Mouse (Mus musculus) bone marrow, adult 2 months (tissue): ENCODE results near the gene Ubtf. TPM values are rescaled to one million over a fixed set of nuclear protein-coding genes. Genes with fewer than 3 reads are reported as not detected.

ENCODE experiments used
- H3K27ac ChIP-seq: fragments of 200-500 bp; 2 replicates; pipeline ENCODE4 v1.5.1; 2012; ENCODE audit warnings: low read depth, mild to moderate bottlenecking, control low read depth, inconsistent platforms, low read length; ENCODE audit not compliant: control insufficient read depth, poor library complexity, insufficient read depth
- H3K4me1 ChIP-seq: fragments of 200-500 bp; 2 replicates; pipeline ENCODE4 v1.6.1; 2011; ENCODE audit warnings: low read length; ENCODE audit not compliant: control insufficient read depth, insufficient read depth
- H3K4me3 ChIP-seq: fragments of 200-500 bp; replicated peaks from 2 replicates; pipeline ENCODE3; 2011; ENCODE audit warnings: mild to moderate bottlenecking, low read depth, low read length, control low read depth; ENCODE audit not compliant: control insufficient read depth
- CTCF ChIP-seq: fragments of 200-500 bp; IDR thresholded peaks from 2 replicates; pipeline ENCODE4 v1.5.1; 2011; ENCODE audit warnings: low read length, control low read depth; ENCODE audit not compliant: control insufficient read depth, insufficient read depth
- POLR2A ChIP-seq: fragments of 200-500 bp; IDR thresholded peaks from 2 replicates; pipeline ENCODE4 v1.6.1; 2011; ENCODE audit warnings: low read depth, mild to moderate bottlenecking, control low read depth, low read length, borderline replicate concordance; ENCODE audit not compliant: control insufficient read depth
- whole genome bisulfite sequencing: fragments of 180-500 bp; shearing (Covaris S2); methylation state at CpG from one replicate; pipeline ENCODE4 v1.1.7; 2018; 5-methylcytosine and 5-hydroxymethylcytosine counted together
- polyA plus RNA-seq: library from polyadenylated mRNA; stranded (reverse); fragments of >200 nt; gene quantifications from 2 replicates; pipeline ENCODE4 v1.2.4, GENCODE M21; 2011; ENCODE audit warnings: low replicate concordance; ENCODE audit not compliant: missing spikeins, insufficient read depth, insufficient read length

Ubtf gene
- polyA plus RNA-seq, 1 experiment, result 126 TPM

DNA sequence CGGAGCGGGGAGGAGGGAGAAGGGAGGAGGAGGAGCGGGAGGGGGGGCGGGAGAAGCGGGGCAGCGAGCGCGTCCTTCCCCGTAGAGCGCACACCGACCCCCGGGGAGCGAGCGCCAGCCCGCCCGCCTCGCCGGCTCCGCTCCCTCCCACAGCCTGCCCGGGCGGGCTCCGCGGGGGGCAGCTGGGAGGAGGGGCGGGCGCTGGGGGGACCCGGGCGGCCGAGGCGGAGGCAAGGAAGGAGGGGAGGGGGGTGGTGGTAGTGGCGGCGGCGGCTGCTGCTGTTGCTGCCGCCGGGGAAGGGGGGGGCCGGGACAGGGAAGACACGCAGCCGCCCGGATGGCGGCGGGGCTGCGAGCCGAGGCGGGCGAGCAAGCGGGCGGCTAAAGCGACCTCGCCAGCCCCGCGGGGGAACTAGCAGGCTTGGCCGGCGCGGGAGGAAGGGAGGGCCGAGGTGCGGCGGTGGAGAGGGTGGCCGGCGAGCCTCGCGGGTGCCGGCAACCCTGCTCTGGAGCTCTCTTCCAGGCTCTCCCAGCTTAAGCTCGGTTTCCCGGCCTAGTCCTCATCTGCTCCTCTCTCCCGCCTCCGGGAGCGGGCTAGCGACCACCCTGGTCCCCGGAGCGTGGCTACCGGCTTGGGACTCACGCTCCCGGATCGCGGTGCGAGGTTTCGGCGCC lies 1.5 kb downstream of the Ubtf start:
- peaks cover 5% of the 10 kb centered on the region for H3K4me1 ChIP-seq
- peak overlapping the region; percentile 89 for H3K4me3 ChIP-seq
- under 1% methylated on average over 53 of the region's 77 CpGs for WGBS
- TF ChIP-seq CTCF (no peak), POLR2A (peak; percentile 39; the same call in 1 of the 2 replicates)
- H3K27ac ChIP-seq, result peak overlapping the region; percentile 97

GRCm38 (mm10) chr11:102317298-102317900 lies 2.1 kb downstream of the Ubtf start:
- under 1% methylated on average over 86 of the region's 87 CpGs for WGBS
- peaks cover 5% of the 10 kb centered on the region for H3K4me1 ChIP-seq
- no peak for TF ChIP-seq CTCF
- TF ChIP-seq POLR2A, result no peak
- peak overlapping the region; percentile 89 for H3K4me3 ChIP-seq
- peak overlapping the region; percentile 99 for H3K27ac ChIP-seq

- TF ChIP-seq CTCF, result no peak
- TF ChIP-seq POLR2A, result peak; percentile 70; the same call in 1 of the 2 replicates
- H3K27ac ChIP-seq, result peak overlapping the region; percentile 99
- peak overlapping the region; percentile 87 for H3K4me3 ChIP-seq
- H3K4me1 ChIP-seq, result peaks cover 5% of the 10 kb centered on the region
- WGBS, result 1% methylated on average over 71 of the region's 80 CpGs
Observed at GRCm38 (mm10) chr11:102316572-102317297, 2.8 kb downstream of the Ubtf start.

GRCm38 (mm10) chr11:102315690-102316571 lies 3.6 kb downstream of the Ubtf start:
- TF ChIP-seq POLR2A (no peak), CTCF (no peak)
- Histone ChIP-seq H3K4me1 (peaks cover 5% of the 10 kb centered on the region), H3K4me3 (peak overlapping the region; percentile 75), H3K27ac (peak overlapping the region; percentile 54)
- WGBS, result 13% methylated on average over 14 of the region's 14 CpGs

- H3K4me1 ChIP-seq, result peaks cover 3% of the 10 kb centered on the region; the same call in 1 of the 2 replicates
- no peak overlapping the region for H3K27ac ChIP-seq
- WGBS, result 80% methylated on average over 12 of the region's 12 CpGs
- TF ChIP-seq POLR2A (no peak), CTCF (no peak)
- H3K4me3 ChIP-seq, result no peak overlapping the region
Observed at GRCm38 (mm10) chr11:102314321-102314720, 5.2 kb downstream of the Ubtf start.

- WGBS, result 74% methylated on average over 6 of the region's 6 CpGs
- peaks cover 3% of the 10 kb centered on the region; the same call in 1 of the 2 replicates for H3K4me1 ChIP-seq
- H3K27ac ChIP-seq, result 0 out of 2 replicates have a peak overlapping the region, but pooled peaks have one; percentile 40
Observed at GRCm38 (mm10) chr11:102312586-102312985, 7.0 kb downstream of the Ubtf start.

DNA sequence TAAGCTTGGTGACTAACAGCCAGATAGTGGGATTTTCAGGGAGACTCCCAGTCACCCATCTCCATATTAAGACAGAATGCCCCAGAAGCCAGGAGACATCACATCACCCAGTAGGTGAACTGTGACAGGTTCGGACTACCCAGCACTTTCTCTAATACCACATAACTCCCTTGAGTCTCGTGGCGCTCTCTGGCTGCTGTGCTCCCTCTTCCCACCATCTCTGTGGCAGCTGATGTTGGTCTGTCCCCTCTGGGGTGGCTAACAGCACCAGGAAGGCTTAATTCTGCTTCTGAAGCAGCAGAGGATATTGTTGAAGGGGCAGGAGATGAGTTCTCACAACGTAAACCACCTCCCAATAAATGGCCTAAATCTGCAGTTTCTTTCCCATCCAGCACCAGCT lies 7.6 kb downstream of the Ubtf start:
- Histone ChIP-seq H3K4me3 (no peak overlapping the region), H3K27ac (no peak overlapping the region), H3K4me1 (peaks cover 3% of the 10 kb centered on the region; the same call in 1 of the 2 replicates)
- 84% methylated on average over 4 of the region's 4 CpGs for WGBS
- TF ChIP-seq POLR2A (no peak), CTCF (no peak)

More at GRCm38 (mm10) chr11:102312586-102312985, 7.0 kb downstream of the Ubtf start:
- H3K4me3 ChIP-seq, result no peak overlapping the region
- TF ChIP-seq CTCF, result no peak
- no peak for TF ChIP-seq POLR2A
